Mouse (Mus musculus): ENCODE results near the gene Ccdc83.
"Not testable (repeated sequence)": the region's sequence is repeated elsewhere in the genome, so short reads cannot be mapped to it uniquely, and the experiment has no call there.

Gene Ccdc83

GRCm38 (mm10) chr7:90261902-90262599, 3.5 kb downstream of the Ccdc83 start:
- DNase-seq (ENCODE audit: low spot score in 2 of 2): no peak

GRCm38 (mm10) chr7:90259899-90260298, 5.7 kb downstream of the Ccdc83 start:
- DNase-seq (ENCODE audit: low spot score in 2 of 2): no peak

- DNase-seq (ENCODE audit: low spot score in 2 of 2): no peak
Measured at GRCm38 (mm10) chr7:90258701-90259100, 6.9 kb downstream of the Ccdc83 start.

GRCm38 (mm10) chr7:90252946-90253345, 12.6 kb downstream of the Ccdc83 start:
- DNase-seq (ENCODE audit: low spot score in 2 of 2): no peak

- DNase-seq (ENCODE audit: low spot score in 2 of 2): no peak
Measured at GRCm38 (mm10) chr7:90243643-90244042, 21.9 kb downstream of the Ccdc83 start.

GRCm38 (mm10) chr7:90243151-90243550, 22.4 kb downstream of the Ccdc83 start:
- no peak for DNase-seq (ENCODE audit: low spot score in 2 of 2)

GRCm38 (mm10) chr7:90236289-90236905, 29.2 kb downstream of the Ccdc83 start:
- DNase-seq (ENCODE audit: low spot score in 2 of 2): no peak

GRCm38 (mm10) chr7:90233921-90234320, 31.7 kb downstream of the Ccdc83 start:
- no peak for DNase-seq (ENCODE audit: low spot score in 2 of 2)

GRCm38 (mm10) chr7:90231431-90231830, 34.1 kb downstream of the Ccdc83 start:
- DNase-seq (ENCODE audit: low spot score in 2 of 2): no peak

- not testable (repeated sequence) for DNase-seq (ENCODE audit: low spot score in 2 of 2)
Measured at GRCm38 (mm10) chr7:90228884-90229283, 36.7 kb downstream of the Ccdc83 start.

- no peak for DNase-seq (ENCODE audit: low spot score in 2 of 2)
Measured at GRCm38 (mm10) chr7:90228075-90228474, 37.5 kb downstream of the Ccdc83 start.

- DNase-seq (ENCODE audit: low spot score in 2 of 2): no peak
Measured at GRCm38 (mm10) chr7:90221487-90221886, 44.1 kb downstream of the Ccdc83 start.

- no peak for DNase-seq (ENCODE audit: low spot score in 2 of 2)
Measured at GRCm38 (mm10) chr7:90218122-90218521, 47.5 kb downstream of the Ccdc83 start.

- no peak for DNase-seq (ENCODE audit: low spot score in 2 of 2)
Measured at GRCm38 (mm10) chr7:90216511-90216910, 49.1 kb downstream of the Ccdc83 start.

GRCm38 (mm10) chr7:90210947-90211346, 54.6 kb downstream of the Ccdc83 start:
- DNase-seq (ENCODE audit: low spot score in 2 of 2): no peak

GRCm38 (mm10) chr7:90210116-90210515, 55.5 kb downstream of the Ccdc83 start:
- DNase-seq (ENCODE audit: low spot score in 2 of 2): no peak

GRCm38 (mm10) chr7:90203914-90204313, 61.7 kb downstream of the Ccdc83 start:
- DNase-seq (ENCODE audit: low spot score in 2 of 2): no peak

- DNase-seq (ENCODE audit: low spot score in 2 of 2): no peak
Measured at GRCm38 (mm10) chr7:90201877-90202465, 63.6 kb downstream of the Ccdc83 start.

- no peak for DNase-seq (ENCODE audit: low spot score in 2 of 2)
Measured at GRCm38 (mm10) chr7:90200251-90200650, 65.3 kb downstream of the Ccdc83 start.

GRCm38 (mm10) chr7:90180635-90181034, 84.9 kb downstream of the Ccdc83 start:
- no peak for DNase-seq (ENCODE audit: low spot score in 2 of 2)

GRCm38 (mm10) chr7:90175576-90175975, 90.0 kb downstream of the Ccdc83 start:
- DNase-seq (ENCODE audit: low spot score in 2 of 2): no peak

All from urinary bladder, postnatal 4 days (tissue).